Mouse (Mus musculus): ENCODE results near the gene AV320801. TPM values are rescaled to one million over a fixed set of nuclear protein-coding genes. Genes with fewer than 3 reads are reported as not detected.
"Not testable (repeated sequence)": the region's sequence is repeated elsewhere in the genome, so short reads cannot be mapped to it uniquely, and the experiment has no call there.

Gene AV320801
- total RNA-seq (2021) = not detected
- long read RNA-seq, experiment 1 = 0 reads
- long read RNA-seq, experiment 2 = 0 reads

DNA sequence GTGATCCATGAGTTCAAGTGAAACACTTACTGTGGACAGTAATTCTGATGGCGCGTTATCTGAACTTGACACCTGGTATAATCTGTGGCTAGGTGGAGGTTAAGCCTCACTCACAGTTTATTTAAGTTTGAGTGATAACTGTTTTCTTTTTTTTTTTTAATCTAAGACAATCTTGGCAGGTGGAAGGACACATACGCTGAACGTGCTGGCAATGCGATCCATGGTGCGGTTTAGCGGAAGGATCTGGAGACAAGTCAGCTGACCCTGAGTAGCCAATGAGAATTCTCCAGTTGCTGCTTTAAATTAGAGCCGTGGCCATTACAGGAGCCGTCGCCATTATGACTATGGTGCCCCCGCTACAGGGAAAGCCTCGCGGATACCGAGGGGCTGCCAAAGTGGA lies at the start of gene AV320801:
Gene AV320801 (plus strand): TSS at position 301 of the 400 bp plus-strand sequence.
- DNase-seq (ENCODE audit: low spot score in 2 of 2) = not testable (repeated sequence)

DNA sequence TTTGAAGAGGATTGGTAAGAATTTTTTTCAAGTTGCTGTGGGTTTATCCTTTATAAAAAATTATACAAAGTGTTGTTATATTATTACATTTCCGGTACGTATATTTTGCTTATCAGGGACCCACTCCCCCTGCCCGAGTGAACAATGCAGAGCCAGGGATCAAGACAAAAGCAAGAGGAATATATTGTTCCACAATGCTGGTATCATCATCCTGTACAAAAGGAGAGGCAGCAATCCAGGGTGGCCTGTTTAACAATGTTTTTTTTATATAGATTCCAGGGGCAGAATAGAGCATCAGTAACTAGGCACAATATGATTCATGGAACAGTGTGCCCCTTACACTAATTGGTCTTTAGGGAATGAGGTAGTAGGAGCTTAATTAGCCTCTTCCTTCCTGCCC lies 30.2 kb upstream of the AV320801 start:
- DNase-seq (ENCODE audit: low spot score in 2 of 2) = not testable (repeated sequence)

DNA sequence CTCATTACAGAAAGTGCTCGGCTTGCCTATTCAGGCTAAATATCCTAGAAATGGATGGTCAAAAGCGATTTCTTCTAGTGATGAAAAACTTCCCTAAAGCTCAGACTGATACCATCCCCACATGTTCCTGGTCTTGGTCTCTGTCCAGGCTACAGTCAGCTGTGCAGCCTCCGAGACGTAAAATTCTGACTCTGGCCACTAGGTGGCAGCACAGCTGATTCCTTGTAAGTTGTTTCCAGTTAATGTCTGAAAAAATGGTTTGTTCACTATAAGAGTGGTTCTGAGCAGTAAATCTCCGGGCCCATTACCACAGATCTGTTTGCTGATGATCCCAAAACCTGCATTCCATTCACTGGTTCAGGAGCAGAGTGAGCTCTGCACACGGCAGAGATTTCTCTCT lies 12.5 kb upstream of the AV320801 start:
- DNase-seq (ENCODE audit: low spot score in 2 of 2) = not testable (repeated sequence)

DNA sequence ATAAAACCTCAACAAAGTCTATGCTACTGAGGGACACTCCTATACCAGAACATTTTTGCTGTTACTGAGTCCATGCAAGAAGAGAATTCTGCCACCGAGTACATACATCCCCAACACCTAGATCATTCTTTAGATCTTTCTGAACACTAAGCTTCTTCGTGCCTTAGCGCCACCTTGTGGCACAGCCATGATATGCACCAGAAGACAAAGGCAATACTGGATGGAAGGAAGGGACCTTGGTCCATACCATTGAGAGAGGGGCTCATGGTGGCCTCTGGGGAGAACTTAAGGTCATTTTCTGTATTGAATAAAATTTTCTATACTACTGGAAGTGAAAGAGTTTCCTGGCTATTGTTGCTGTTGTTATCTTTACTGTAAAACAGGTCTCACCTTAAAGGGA lies 11.2 kb upstream of the AV320801 start:
- not testable (repeated sequence) for DNase-seq (ENCODE audit: low spot score in 2 of 2)

Other genes with a start within 250 kb of the AV320801 start
- not detected for gene Pramel3, start 192.3 kb upstream of the AV320801 start, total RNA-seq (2021)
- gene Gm5128, start 121.3 kb upstream of the AV320801 start, total RNA-seq (2021) = not detected
- gene Gm7903, start 60.8 kb upstream of the AV320801 start, total RNA-seq (2021) = under 1 TPM in 1 of 2 experiments, not detected in 1; 0.09 TPM
- gene Nxf7, start 104.2 kb downstream of the AV320801 start, total RNA-seq (2021) = 1 to 10 TPM; 4.2 to 4.7 TPM
- not detected for gene Prame, start 133.1 kb downstream of the AV320801 start, total RNA-seq (2021)
- not detected for gene Tcp11x2, start 199.2 kb downstream of the AV320801 start, total RNA-seq (2021)
- gene Tmsb15a, start 230.7 kb downstream of the AV320801 start, total RNA-seq (2021) = not detected
- 10 to 100 TPM; 30.0 to 32.9 TPM for gene Armcx5, start 248.1 kb downstream of the AV320801 start, total RNA-seq (2021)
- 100 to 1,000 TPM; 340 to 388 TPM for gene Gprasp1, start 248.1 kb downstream of the AV320801 start, total RNA-seq (2021)

All from left cerebral cortex, adult 18-20 months (tissue).